Comparison of ENCODE assay signal across 10 mouse cellular contexts in the genomic region with DNA sequence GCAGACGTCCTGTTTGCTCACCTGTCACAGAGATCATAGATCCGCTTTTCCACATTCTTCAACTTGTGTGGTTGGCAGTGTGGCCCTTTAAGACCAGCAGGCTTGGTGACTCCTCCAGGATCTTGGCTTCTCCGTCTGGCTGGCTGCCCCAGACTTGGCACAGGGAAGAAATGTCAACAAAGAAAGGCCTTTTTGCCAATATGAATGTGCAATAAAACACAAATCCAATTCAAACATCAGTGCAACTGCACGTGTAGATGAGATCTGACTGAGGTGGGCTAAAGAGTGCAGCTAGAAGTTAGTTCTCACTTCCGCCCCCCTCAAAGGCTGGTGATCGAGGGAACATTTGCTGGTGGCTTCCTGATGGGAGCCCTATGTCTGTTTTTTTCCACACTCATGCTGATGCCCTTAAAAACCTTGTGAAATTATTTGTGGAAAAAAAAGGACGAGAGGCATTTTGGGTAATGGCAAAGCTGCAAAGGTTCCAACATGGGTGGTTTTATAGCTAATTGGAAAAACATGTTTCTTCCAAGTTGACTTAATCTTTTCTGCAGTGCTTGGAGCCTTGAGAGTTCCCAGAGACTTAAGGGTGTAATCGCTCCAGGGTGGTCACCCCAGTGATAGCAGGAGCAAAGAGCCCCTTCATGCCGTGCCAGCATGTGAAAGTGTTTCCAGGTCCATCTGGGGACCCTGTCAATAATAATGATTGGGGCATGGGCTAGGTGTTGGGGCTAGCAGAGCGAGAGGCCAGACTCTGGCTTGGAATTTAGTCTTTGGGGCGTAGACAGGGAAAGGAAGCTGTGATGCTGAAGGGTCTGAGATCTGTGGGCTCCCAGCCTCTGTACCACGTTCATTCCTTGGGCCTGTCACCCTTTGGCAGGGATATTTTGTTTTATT. TPM values are rescaled to one million over a fixed set of nuclear protein-coding genes. Genes with fewer than 3 reads are reported as not detected.
DNase-seq lines count a peak whose midpoint lies in the region; ATAC-seq lines count a peak whose summit lies in the region.
"Had no signal": no experiment of that assay in that cellular context is flagged by ENCODE, and none has a peak within 500 bp of the region (broad histone marks: within the 10 kb centered on the region; RNA-seq: fewer than 3 reads in every experiment).

No protein-coding gene starts in this region.

- peak; percentile 47 for DNase-seq in thymus, postnatal 0 days (ENCODE audit: low spot score)
- DNase-seq in thymus, postnatal 14 days, result no peak
- peak; percentile 89 to 91 for DNase-seq in cerebellum, postnatal 14 days
- peak; percentile 68 to 75 for DNase-seq in heart, postnatal 14 days
- DNase-seq in limb, embryonic 11.5 days (ENCODE audit: low spot score), result peak; percentile 51

- H3K36me3 ChIP-seq in limb, embryonic 11.5 days (ENCODE audit: control insufficient read depth, insufficient read depth, low read length), result no peaks in the 10 kb centered on the region
- no peaks in the 10 kb centered on the region for H3K36me3 ChIP-seq in stomach, embryonic 14.5 days (ENCODE audit: control insufficient read depth, insufficient read depth, low read length)

- H3K27me3 ChIP-seq in limb, embryonic 11.5 days (ENCODE audit: control insufficient read depth, insufficient read depth, low read length), result no peaks in the 10 kb centered on the region
- H3K27me3 ChIP-seq in stomach, embryonic 14.5 days (ENCODE audit: control insufficient read depth, insufficient read depth, low read length), result no peaks in the 10 kb centered on the region

- H3K9ac ChIP-seq in limb, embryonic 11.5 days (ENCODE audit: low read length), result no peak overlapping the region
- H3K9ac ChIP-seq in stomach, embryonic 14.5 days (replicated peaks; ENCODE audit: low read depth, low read length), result no peak overlapping the region

- no peak overlapping the region for H3K4me3 ChIP-seq in limb, embryonic 11.5 days (ENCODE audit: low read depth, low read length)
- no peak overlapping the region for H3K4me3 ChIP-seq in stomach, embryonic 14.5 days (ENCODE audit: low read depth, low read length)

- no peaks in the 10 kb centered on the region for H3K9me3 ChIP-seq in limb, embryonic 11.5 days (ENCODE audit: control insufficient read depth, low read length)
- no peaks in the 10 kb centered on the region for H3K9me3 ChIP-seq in stomach, embryonic 14.5 days (ENCODE audit: control insufficient read depth, low read depth, low read length)

- 30% methylated on average over 12 of the region's 12 CpGs for WGBS in limb, embryonic 11.5 days
- WGBS in stomach, embryonic 14.5 days, result 49% methylated on average over 12 of the region's 12 CpGs

- no peak overlapping the region for H3K4me2 ChIP-seq in limb, embryonic 11.5 days (ENCODE audit: low read depth, severe bottlenecking)
- no peak overlapping the region for H3K4me2 ChIP-seq in stomach, embryonic 14.5 days (replicated peaks; ENCODE audit: low read depth, low read length)

- intact Hi-C loops in heart, postnatal 14 days (cut with DNase I), result loop anchor here (5.0 kb wide), 1 partner anchor 63 kb away; a partner anchor contains a TSS

- H3K27ac ChIP-seq in limb, embryonic 11.5 days (replicated peaks; ENCODE audit: low read depth, low read length), result peak overlapping the region; percentile 74
- H3K27ac ChIP-seq in stomach, embryonic 14.5 days (ENCODE audit: low read length), result 0 out of 2 replicates have a peak overlapping the region, but pooled peaks have one; percentile 1

- peak; percentile 61 for ATAC-seq in limb, embryonic 11.5 days (ENCODE audit: insufficient number of reproducible peaks, low FRiP score, low TSS enrichment, low read depth)
- peak; percentile 54 for ATAC-seq in stomach, embryonic 14.5 days (ENCODE audit: insufficient number of reproducible peaks, insufficient read depth, low FRiP score, low read depth)
- ATAC-seq in CD4-positive, CD25-positive, alpha-beta regulatory T cell, adult 4 months, result no peak

- peaks cover 19% of the 10 kb centered on the region for H3K4me1 ChIP-seq in limb, embryonic 11.5 days (ENCODE audit: control insufficient read depth, insufficient read depth, low read length)
- 0 out of 2 replicates have a peak, but pooled peaks cover 5% of the 10 kb centered on the region for H3K4me1 ChIP-seq in stomach, embryonic 14.5 days (ENCODE audit: control insufficient read depth, insufficient read depth, low read length)

RNA-seq across cellular contexts. Expression of a gene that starts 15.4 kb away (rescaled TPM):
- polyA plus RNA-seq in thymus, postnatal 0 days (2015; fragmentation: Nextera tagmentation; extraction: Ambion mirVana), result 8.6 and 12.6 TPM in 2 replicates
- total RNA-seq in heart, postnatal 14 days (2021), result 1 to 10 TPM in 1 of 2 experiments, under 1 TPM in 1; 0.55 to 1.4 TPM
- polyA plus RNA-seq in limb, embryonic 11.5 days (2014; fragmentation: Nextera tagmentation; extraction: Ambion mirVana), result 4.3 and 4.7 TPM in 2 replicates
- 4.6 and 5.1 TPM in 2 replicates for polyA plus RNA-seq in stomach, embryonic 14.5 days (2014; fragmentation: Nextera tagmentation; extraction: Ambion mirVana)
- polyA plus RNA-seq in CD4-positive, CD25-positive, alpha-beta regulatory T cell, adult 4 months (2017; shearing (Covaris generic)), result 1 to 10 TPM in 1 of 2 experiments, under 1 TPM in 1; 0.67 to 1.6 TPM

RNA-seq across cellular contexts. Expression of a gene that starts 37.5 kb away (rescaled TPM):
- not detected in 2 replicates for polyA plus RNA-seq in thymus, postnatal 0 days (2015; fragmentation: Nextera tagmentation; extraction: Ambion mirVana)
- not detected for total RNA-seq in heart, postnatal 14 days (2021)
- polyA plus RNA-seq in limb, embryonic 11.5 days (2014; fragmentation: Nextera tagmentation; extraction: Ambion mirVana), result not detected in 2 replicates
- not detected in 2 replicates for polyA plus RNA-seq in stomach, embryonic 14.5 days (2014; fragmentation: Nextera tagmentation; extraction: Ambion mirVana)
- not detected for polyA plus RNA-seq in CD4-positive, CD25-positive, alpha-beta regulatory T cell, adult 4 months (2017; shearing (Covaris generic))
- total RNA-seq: adrenal gland, postnatal 4 days; left cerebral cortex, adult 8-10 months had no signal
- polyA plus RNA-seq: small intestine, adult 2 months had no signal

RNA-seq across cellular contexts. Expression of a gene that starts 44.6 kb away (rescaled TPM):
- polyA plus RNA-seq in thymus, postnatal 0 days (2015; fragmentation: Nextera tagmentation; extraction: Ambion mirVana), result 1.4 and 2.1 TPM in 2 replicates
- total RNA-seq in heart, postnatal 14 days (2021), result not detected
- not detected in 2 replicates for polyA plus RNA-seq in limb, embryonic 11.5 days (2014; fragmentation: Nextera tagmentation; extraction: Ambion mirVana)
- not detected in 2 replicates for polyA plus RNA-seq in stomach, embryonic 14.5 days (2014; fragmentation: Nextera tagmentation; extraction: Ambion mirVana)
- under 1 TPM in 1 of 2 experiments, not detected in 1; 0.75 TPM for polyA plus RNA-seq in CD4-positive, CD25-positive, alpha-beta regulatory T cell, adult 4 months (2017; shearing (Covaris generic))
- total RNA-seq: adrenal gland, postnatal 4 days; left cerebral cortex, adult 8-10 months had no signal
- polyA plus RNA-seq: small intestine, adult 2 months had no signal

RNA-seq across cellular contexts. Expression of a gene that starts 54.3 kb away (rescaled TPM):
- polyA plus RNA-seq in thymus, postnatal 0 days (2015; fragmentation: Nextera tagmentation; extraction: Ambion mirVana), result not detected in 2 replicates
- total RNA-seq in heart, postnatal 14 days (2021), result not detected
- not detected in 2 replicates for polyA plus RNA-seq in limb, embryonic 11.5 days (2014; fragmentation: Nextera tagmentation; extraction: Ambion mirVana)
- polyA plus RNA-seq in stomach, embryonic 14.5 days (2014; fragmentation: Nextera tagmentation; extraction: Ambion mirVana), result not detected in 2 replicates
- not detected for polyA plus RNA-seq in CD4-positive, CD25-positive, alpha-beta regulatory T cell, adult 4 months (2017; shearing (Covaris generic))
- total RNA-seq: adrenal gland, postnatal 4 days; left cerebral cortex, adult 8-10 months had no signal
- polyA plus RNA-seq: small intestine, adult 2 months had no signal

RNA-seq across cellular contexts. Expression of a gene that starts 59.5 kb away (rescaled TPM):
- not detected in 2 replicates for polyA plus RNA-seq in thymus, postnatal 0 days (2015; fragmentation: Nextera tagmentation; extraction: Ambion mirVana)
- total RNA-seq in heart, postnatal 14 days (2021), result not detected
- polyA plus RNA-seq in limb, embryonic 11.5 days (2014; fragmentation: Nextera tagmentation; extraction: Ambion mirVana), result not detected in 2 replicates
- polyA plus RNA-seq in stomach, embryonic 14.5 days (2014; fragmentation: Nextera tagmentation; extraction: Ambion mirVana), result not detected in 2 replicates
- not detected for polyA plus RNA-seq in CD4-positive, CD25-positive, alpha-beta regulatory T cell, adult 4 months (2017; shearing (Covaris generic))
- total RNA-seq: adrenal gland, postnatal 4 days; left cerebral cortex, adult 8-10 months had no signal
- polyA plus RNA-seq: small intestine, adult 2 months had no signal
